In the genomic region with DNA sequence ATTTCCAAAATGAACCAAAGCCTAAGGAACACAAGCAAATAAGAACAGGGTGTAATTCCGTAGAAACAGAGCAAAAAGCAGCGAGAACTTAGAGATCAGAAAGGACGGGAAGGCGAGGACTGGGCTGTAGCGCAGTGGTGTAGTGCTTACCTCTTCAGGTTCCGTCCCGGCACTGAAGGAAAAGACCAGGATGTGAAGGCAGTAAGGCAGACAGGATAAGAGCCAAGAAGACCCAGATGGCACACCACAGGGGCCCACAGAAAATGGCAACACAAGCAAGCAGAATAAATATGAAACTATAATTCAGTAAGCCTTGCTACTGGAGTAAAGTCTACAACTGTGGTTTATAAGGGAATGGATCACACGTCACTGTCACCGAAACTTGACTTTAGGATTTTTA, we compare ENCODE assay signal across 26 mouse cellular contexts. TPM values are rescaled to one million over a fixed set of nuclear protein-coding genes. Genes with fewer than 3 reads are reported as not detected.
DNase-seq lines count a peak whose midpoint lies in the region; ATAC-seq and TF ChIP-seq lines count a peak whose summit lies in the region.
"Had no signal": no experiment of that assay in that cellular context is flagged by ENCODE, and none has a peak within 500 bp of the region (broad histone marks: within the 10 kb centered on the region; RNA-seq: fewer than 3 reads in every experiment).

No protein-coding gene starts in this region.

- no peak overlapping the region for H3K4me2 ChIP-seq in hindbrain, postnatal 0 days (ENCODE audit: low read depth, low read length)
- H3K4me2 ChIP-seq in hindbrain, embryonic 16.5 days (ENCODE audit: low read length): no peak overlapping the region
- H3K4me2 ChIP-seq in heart, embryonic 12.5 days: no peak overlapping the region
- H3K4me2 ChIP-seq: hindbrain, embryonic 15.5 days; intestine, embryonic 15.5 days; liver, embryonic 12.5 days; midbrain, embryonic 12.5 days had no signal

- no peak for TF ChIP-seq CTCF in hindbrain, postnatal 0 days (IDR thresholded peaks at IDR 0.05; ENCODE audit: low read depth)
- no peak for TF ChIP-seq CTCF in cerebellum, adult 2 months (IDR thresholded peaks at IDR 0.05; ENCODE audit: borderline replicate concordance, insufficient read depth, low read depth, low read length)

- no peak overlapping the region for H3K4me3 ChIP-seq in hindbrain, postnatal 0 days (ENCODE audit: low read length)
- no peak overlapping the region for H3K4me3 ChIP-seq in hindbrain, embryonic 16.5 days (ENCODE audit: low read length)
- peak overlapping the region; percentile 44 for H3K4me3 ChIP-seq in cerebellum, adult 2 months (replicated peaks; ENCODE audit: insufficient read depth, low read depth, low read length)
- no peak overlapping the region for H3K4me3 ChIP-seq in heart, embryonic 12.5 days
- H3K4me3 ChIP-seq: hindbrain, embryonic 10.5 days; hindbrain, embryonic 15.5 days; intestine, embryonic 15.5 days; layer of hippocampus, adult 2 months; left cerebral cortex, adult 2 months; liver, embryonic 12.5 days; megakaryocyte, embryonic 14.5 days; midbrain, embryonic 12.5 days had no signal

- peak; percentile 58 for DNase-seq in hindbrain, postnatal 0 days (ENCODE audit: low spot score)
- peak; percentile 95 to 96 for DNase-seq in cerebellum, adult 2 months
- DNase-seq in cerebellum, postnatal 14 days: peak; percentile 93 to 95
- no peak for DNase-seq in thymus, postnatal 14 days
- no peak for DNase-seq in frontal cortex, postnatal 36 days (ENCODE audit: low spot score in 2 of 2)
- DNase-seq: adrenal gland, postnatal 25 days; heart, postnatal 14 days; kidney, adult 2 months; kidney, postnatal 36 days; lung, adult 18-20 months; lung, postnatal 4 days; thymus, adult 2 months; thymus, postnatal 4 days had no signal

- H3K36me3 ChIP-seq in hindbrain, postnatal 0 days (ENCODE audit: insufficient read depth, low read length): no peaks in the 10 kb centered on the region; the same call in 1 of the 2 replicates
- peaks cover 5% of the 10 kb centered on the region; the same call in 1 of the 2 replicates for H3K36me3 ChIP-seq in hindbrain, embryonic 16.5 days (ENCODE audit: control insufficient read depth, insufficient read depth, low read length)
- peaks cover 7% of the 10 kb centered on the region; the same call in 1 of the 2 replicates for H3K36me3 ChIP-seq in heart, embryonic 12.5 days

- peak; percentile 94 for TF ChIP-seq POLR2A in cerebellum, adult 2 months (IDR thresholded peaks at IDR 0.05; ENCODE audit: borderline replicate concordance, insufficient read depth, low read length)

- no peak overlapping the region for H3K27ac ChIP-seq in hindbrain, postnatal 0 days
- H3K27ac ChIP-seq in hindbrain, embryonic 16.5 days (ENCODE audit: low read depth, low read length): no peak overlapping the region
- H3K27ac ChIP-seq in cerebellum, adult 2 months (ENCODE audit: insufficient read depth, low read length): peak overlapping the region; percentile 4; the same call in 1 of the 2 replicates
- H3K27ac ChIP-seq in heart, embryonic 12.5 days (ENCODE audit: poor library complexity, severe bottlenecking): no peak overlapping the region
- H3K27ac ChIP-seq: hindbrain, embryonic 10.5 days; hindbrain, embryonic 15.5 days; intestine, embryonic 15.5 days; layer of hippocampus, adult 2 months; left cerebral cortex, adult 2 months; liver, embryonic 12.5 days; midbrain, embryonic 12.5 days had no signal

- peak; percentile 58; the same call in 1 of the 2 replicates for ATAC-seq in hindbrain, postnatal 0 days
- no peak for ATAC-seq in hindbrain, embryonic 16.5 days
- ATAC-seq in cerebellum, adult (ENCODE audit: insufficient number of reproducible peaks, low FRiP score, low TSS enrichment): peak; percentile 91
- no peak for ATAC-seq in heart, embryonic 12.5 days (ENCODE audit: insufficient number of reproducible peaks, low FRiP score)
- ATAC-seq: CD4-positive, CD25-positive, alpha-beta regulatory T cell, adult 4 months; intestine, embryonic 15.5 days; liver, embryonic 12.5 days; lung, postnatal 0 days had no signal

- 81% methylated on average over 9 of the region's 9 CpGs for WGBS in hindbrain, postnatal 0 days
- 90% methylated on average over 9 of the region's 9 CpGs for WGBS in hindbrain, embryonic 16.5 days
- WGBS in cerebellum, adult 2 months: 10% methylated on average over 9 of the region's 9 CpGs
- 88% methylated on average over 9 of the region's 9 CpGs for WGBS in heart, embryonic 12.5 days

- no peaks in the 10 kb centered on the region for H3K27me3 ChIP-seq in hindbrain, postnatal 0 days (ENCODE audit: insufficient read depth, low read length)
- no peaks in the 10 kb centered on the region for H3K27me3 ChIP-seq in hindbrain, embryonic 16.5 days (replicated peaks; ENCODE audit: control insufficient read depth, insufficient read depth, low read length)
- H3K27me3 ChIP-seq in cerebellum, adult 2 months (ENCODE audit: control insufficient read depth, insufficient read depth, low read length): no peaks in the 10 kb centered on the region
- H3K27me3 ChIP-seq in heart, embryonic 12.5 days (replicated peaks): no peaks in the 10 kb centered on the region
- H3K27me3 ChIP-seq: hindbrain, embryonic 15.5 days; intestine, embryonic 15.5 days; liver, embryonic 12.5 days; megakaryocyte, embryonic 14.5 days; midbrain, embryonic 12.5 days had no signal

- no peaks in the 10 kb centered on the region for H3K9me3 ChIP-seq in hindbrain, postnatal 0 days (ENCODE audit: low read length)
- H3K9me3 ChIP-seq in hindbrain, embryonic 16.5 days (ENCODE audit: control insufficient read depth, low read length): no peaks in the 10 kb centered on the region
- H3K9me3 ChIP-seq in heart, embryonic 12.5 days (replicated peaks): no peaks in the 10 kb centered on the region
- H3K9me3 ChIP-seq: hindbrain, embryonic 10.5 days; hindbrain, embryonic 15.5 days; intestine, embryonic 15.5 days; liver, embryonic 12.5 days; megakaryocyte, embryonic 14.5 days; midbrain, embryonic 12.5 days had no signal

- peaks cover 6% of the 10 kb centered on the region; the same call in 1 of the 2 replicates for H3K4me1 ChIP-seq in hindbrain, postnatal 0 days (ENCODE audit: insufficient read depth, low read length)
- H3K4me1 ChIP-seq in hindbrain, embryonic 16.5 days (ENCODE audit: control insufficient read depth, insufficient read depth, low read depth, low read length): peaks cover 5% of the 10 kb centered on the region
- H3K4me1 ChIP-seq in cerebellum, adult 2 months (ENCODE audit: control insufficient read depth, insufficient read depth, low read length): peaks cover 14% of the 10 kb centered on the region; the same call in 1 of the 2 replicates
- H3K4me1 ChIP-seq in heart, embryonic 12.5 days (replicated peaks): peaks cover 7% of the 10 kb centered on the region

- H3K9ac ChIP-seq in hindbrain, postnatal 0 days (replicated peaks; ENCODE audit: low read length): no peak overlapping the region
- no peak overlapping the region for H3K9ac ChIP-seq in hindbrain, embryonic 16.5 days (ENCODE audit: low read depth, low read length)
- no peak overlapping the region for H3K9ac ChIP-seq in heart, embryonic 12.5 days
- H3K9ac ChIP-seq: hindbrain, embryonic 15.5 days; intestine, embryonic 15.5 days; liver, embryonic 12.5 days; midbrain, embryonic 12.5 days had no signal

RNA-seq across cellular contexts. Expression of gene Ercc8, which starts 5.4 kb away (rescaled TPM):
- 28.1 and 32.9 TPM in 2 replicates for total RNA-seq in hindbrain, postnatal 0 days (2014; rRNA removed)
- 26.1 and 28.3 TPM in 2 replicates for polyA plus RNA-seq in hindbrain, postnatal 0 days (2015; fragmentation: Nextera tagmentation; extraction: Ambion mirVana)
- polyA plus RNA-seq in hindbrain, embryonic 16.5 days (2015; fragmentation: Nextera tagmentation; extraction: Ambion mirVana): 32.3 and 32.9 TPM in 2 replicates
- 19.6 and 20.2 TPM in 2 replicates for polyA plus RNA-seq in cerebellum, adult 2 months (2012; rRNA removed)
- 10.2 and 12.5 TPM in 2 replicates for polyA plus RNA-seq in heart, embryonic 12.5 days (2016; fragmentation: Nextera tagmentation; extraction: Ambion mirVana)

RNA-seq across cellular contexts. Expression of gene Ndufaf2, which starts 5.5 kb away (rescaled TPM):
- total RNA-seq in hindbrain, postnatal 0 days (2014; rRNA removed): 8.2 and 15.2 TPM in 2 replicates
- polyA plus RNA-seq in hindbrain, postnatal 0 days (2015; fragmentation: Nextera tagmentation; extraction: Ambion mirVana): 74.9 and 81.4 TPM in 2 replicates
- polyA plus RNA-seq in hindbrain, embryonic 16.5 days (2015; fragmentation: Nextera tagmentation; extraction: Ambion mirVana): 74.3 and 74.7 TPM in 2 replicates
- polyA plus RNA-seq in cerebellum, adult 2 months (2012; rRNA removed): 46.0 and 62.4 TPM in 2 replicates
- polyA plus RNA-seq in heart, embryonic 12.5 days (2016; fragmentation: Nextera tagmentation; extraction: Ambion mirVana): 62.3 and 64.0 TPM in 2 replicates

RNA-seq across cellular contexts. Expression of gene Elovl7, which starts 50.3 kb away (rescaled TPM):
- 1.7 and 4.0 TPM in 2 replicates for total RNA-seq in hindbrain, postnatal 0 days (2014; rRNA removed)
- 5.2 and 6.8 TPM in 2 replicates for polyA plus RNA-seq in hindbrain, postnatal 0 days (2015; fragmentation: Nextera tagmentation; extraction: Ambion mirVana)
- polyA plus RNA-seq in hindbrain, embryonic 16.5 days (2015; fragmentation: Nextera tagmentation; extraction: Ambion mirVana): 4.1 and 5.0 TPM in 2 replicates
- 14.7 and 17.0 TPM in 2 replicates for polyA plus RNA-seq in cerebellum, adult 2 months (2012; rRNA removed)
- 1.3 and 1.5 TPM in 2 replicates for polyA plus RNA-seq in heart, embryonic 12.5 days (2016; fragmentation: Nextera tagmentation; extraction: Ambion mirVana)

Comparison
In these comparisons a context has a peak if more than half of its experiments do, and no peak if none do; other contexts are left out.
1. ATAC-seq: peak in hindbrain, postnatal 0 days (single experiment) and cerebellum, adult (single experiment); none in hindbrain, embryonic 16.5 days (single experiment) and heart, embryonic 12.5 days (single experiment).
2. DNase-seq: peak in hindbrain, postnatal 0 days (single experiment), cerebellum, adult 2 months (2 of 2) and cerebellum, postnatal 14 days (2 of 2); none in thymus, postnatal 14 days (single experiment) and frontal cortex, postnatal 36 days (0 of 2).